Mouse (Mus musculus): Measurements from ENCODE around the gene Aaed1. TPM values are rescaled to one million over a fixed set of nuclear protein-coding genes. Genes with fewer than 3 reads are reported as not detected.

The Aaed1 gene
- polyA plus RNA-seq, 1 experiment, result 6.8 TPM

DNA sequence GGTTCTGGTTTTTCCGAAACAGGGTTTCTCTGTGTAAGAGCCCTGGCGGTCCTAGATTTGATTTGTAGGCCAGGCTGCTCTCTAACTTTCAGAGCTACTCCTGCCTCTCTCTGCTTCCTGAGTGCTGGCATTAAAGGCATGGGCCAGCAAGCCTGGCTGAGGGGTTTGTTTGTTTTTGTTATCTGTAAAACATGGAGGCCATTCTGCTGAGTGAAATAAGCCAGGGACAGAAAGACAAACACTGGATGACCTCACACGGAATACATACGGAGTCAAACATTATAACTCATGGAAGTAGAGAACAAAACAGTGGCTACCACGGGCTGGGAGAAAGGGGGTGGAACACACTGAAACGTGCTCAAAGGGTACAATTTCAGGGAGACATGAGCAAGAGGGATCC, 1.9 kb downstream of the Aaed1 start:
- no peak for DNase-seq (ENCODE audit: low read depth, low spot score)
- 25% methylated on average over 6 of the region's 6 CpGs for WGBS

DNA sequence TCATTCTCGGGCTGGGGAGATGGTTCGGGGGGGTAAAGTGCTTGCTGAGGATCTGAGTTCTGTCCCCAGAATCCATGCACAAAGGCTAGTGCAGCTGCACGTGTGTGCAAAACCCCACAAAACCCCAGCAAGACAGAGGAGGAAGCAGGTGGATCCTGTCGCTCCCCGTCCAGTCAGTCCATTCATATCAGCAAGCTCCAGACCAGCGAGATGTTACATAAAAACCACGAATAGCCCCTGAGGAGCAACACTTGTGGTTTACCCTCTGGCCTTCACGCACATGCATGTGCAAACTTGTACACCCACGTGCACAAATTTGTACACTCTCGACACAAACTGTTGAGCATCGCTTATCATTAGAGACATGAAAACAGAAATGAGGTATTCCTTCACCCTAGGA, 2.7 kb downstream of the Aaed1 start:
- 70% methylated on average over 11 of the region's 11 CpGs for WGBS
- no peak for DNase-seq (ENCODE audit: low read depth, low spot score)

DNA sequence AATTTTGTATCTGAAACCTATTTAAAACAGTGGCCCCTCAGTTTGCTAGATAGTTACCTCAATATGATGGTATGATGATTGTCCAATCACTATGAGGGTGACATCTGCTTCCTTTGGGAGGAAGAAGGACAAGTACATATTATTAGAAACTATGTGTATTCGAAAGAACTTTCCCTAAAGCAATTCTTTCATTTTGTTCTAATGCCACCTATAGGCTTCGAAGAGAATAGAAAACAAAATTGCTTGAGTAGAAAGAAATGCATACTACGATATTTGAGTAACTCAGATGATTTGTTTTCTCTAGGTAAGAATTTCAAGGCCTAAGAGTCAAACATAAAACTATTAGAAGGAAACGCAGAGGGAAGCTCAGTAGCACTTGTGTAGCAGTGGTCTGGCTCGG, 3.5 kb downstream of the Aaed1 start:
- no peak for DNase-seq (ENCODE audit: low read depth, low spot score)
- 55% methylated on average over 5 of the region's 5 CpGs for WGBS

DNA sequence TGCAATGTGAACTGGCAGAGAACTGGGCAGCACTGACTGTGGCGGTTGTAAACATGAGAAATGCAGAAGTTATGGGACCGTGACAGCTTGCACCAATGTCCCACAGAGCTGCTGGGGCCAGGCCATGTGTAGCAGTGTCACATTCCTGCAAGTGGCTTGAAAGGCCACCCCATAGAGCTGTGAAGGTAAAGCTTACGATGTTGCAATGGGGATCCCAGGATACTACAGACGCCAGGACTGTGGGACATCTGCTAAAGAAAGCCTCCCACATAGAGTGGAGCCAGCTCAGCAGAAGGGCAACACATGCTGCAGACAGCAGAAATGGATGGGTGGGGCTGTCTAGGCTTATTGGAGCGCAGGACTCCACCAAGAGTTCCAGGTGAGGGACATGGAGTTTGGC, 5.0 kb downstream of the Aaed1 start:
- 89% methylated on average over 5 of the region's 5 CpGs for WGBS
- no peak for DNase-seq (ENCODE audit: low read depth, low spot score)

DNA sequence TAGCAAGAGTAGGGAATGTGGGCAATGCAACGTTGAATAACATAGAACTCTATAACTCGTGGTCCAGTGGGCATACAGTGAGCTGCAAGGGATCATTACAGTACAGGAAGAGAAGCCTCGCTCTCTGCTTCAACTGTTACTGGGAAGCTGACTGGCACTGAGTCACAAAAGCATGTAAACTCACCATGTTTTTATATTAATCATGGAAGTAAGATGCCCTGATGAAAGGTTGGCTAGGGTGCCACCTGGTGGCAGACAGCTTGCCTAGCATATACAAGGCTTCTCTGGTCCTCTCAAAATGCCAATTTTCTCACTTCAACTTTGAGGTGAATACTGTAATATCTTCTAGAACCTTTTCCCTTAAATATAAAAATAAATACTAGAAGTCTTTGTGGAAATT, 6.4 kb downstream of the Aaed1 start:
- DNase-seq (ENCODE audit: low read depth, low spot score), result no peak
- WGBS, result 62% methylated on average over 3 of the region's 3 CpGs

DNA sequence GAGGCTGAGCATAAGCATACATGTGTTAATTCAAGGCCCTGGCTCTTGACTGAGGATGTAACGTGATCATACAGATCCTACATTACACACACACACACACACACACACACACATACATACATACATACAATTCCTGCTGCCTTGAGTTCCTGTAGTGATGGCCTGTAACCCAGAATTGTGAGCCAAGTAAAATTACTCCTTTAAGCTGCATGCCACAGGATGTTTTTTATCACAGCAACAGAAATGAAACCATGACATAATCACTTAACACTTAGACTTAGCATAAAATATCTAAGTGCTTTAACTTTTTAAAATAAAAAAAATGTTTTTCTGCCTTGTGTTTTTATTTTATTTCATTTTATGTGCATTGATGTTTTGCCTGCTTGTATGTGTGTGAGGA, 13.4 kb downstream of the Aaed1 start:
- DNase-seq (ENCODE audit: low read depth, low spot score), result no peak
- WGBS, result 86% methylated on average over 1 of the region's 1 CpGs

DNA sequence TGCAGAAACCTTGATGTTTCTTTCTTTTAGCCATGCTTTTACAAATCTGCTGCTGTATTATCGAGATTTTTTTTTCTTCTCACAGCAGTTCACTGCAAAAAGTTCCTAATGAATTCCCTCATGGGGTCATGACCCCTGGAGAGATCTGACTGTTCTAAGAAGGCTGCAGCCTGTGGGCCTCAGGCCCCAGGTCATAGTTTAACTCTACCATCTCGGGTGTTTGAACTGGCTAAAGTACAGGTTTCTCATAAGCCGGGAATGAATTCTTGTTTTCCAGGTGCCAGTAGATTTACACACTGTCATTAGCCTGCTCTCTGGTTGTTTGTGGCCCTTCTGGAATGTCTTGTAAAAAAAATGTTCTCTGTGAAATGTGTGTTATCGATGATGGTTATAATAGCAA, 25.7 kb downstream of the Aaed1 start:
- no peak for DNase-seq (ENCODE audit: low read depth, low spot score)
- 49% methylated on average over 4 of the region's 4 CpGs for WGBS

DNA sequence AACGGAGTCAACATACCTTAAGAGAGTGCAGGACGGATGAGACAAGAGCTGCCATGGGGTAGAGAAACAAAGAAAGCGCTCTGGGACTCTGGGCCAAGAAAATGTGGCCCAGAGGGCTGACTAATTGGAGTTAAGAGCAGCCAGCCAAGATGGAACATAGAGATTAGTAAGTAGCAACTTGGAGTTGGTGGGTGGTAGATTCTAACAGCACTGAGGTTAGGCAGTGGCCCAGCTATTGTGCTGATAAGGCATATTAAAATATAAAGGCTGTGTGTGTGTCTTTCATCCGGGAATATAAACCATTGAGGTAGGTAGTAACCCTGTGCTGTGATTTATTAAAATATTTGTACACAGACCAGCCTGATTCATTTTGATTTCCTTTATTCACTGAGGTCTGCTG, 26.2 kb downstream of the Aaed1 start:
- WGBS, result 75% methylated on average over 4 of the region's 4 CpGs
- DNase-seq (ENCODE audit: low read depth, low spot score), result no peak

DNA sequence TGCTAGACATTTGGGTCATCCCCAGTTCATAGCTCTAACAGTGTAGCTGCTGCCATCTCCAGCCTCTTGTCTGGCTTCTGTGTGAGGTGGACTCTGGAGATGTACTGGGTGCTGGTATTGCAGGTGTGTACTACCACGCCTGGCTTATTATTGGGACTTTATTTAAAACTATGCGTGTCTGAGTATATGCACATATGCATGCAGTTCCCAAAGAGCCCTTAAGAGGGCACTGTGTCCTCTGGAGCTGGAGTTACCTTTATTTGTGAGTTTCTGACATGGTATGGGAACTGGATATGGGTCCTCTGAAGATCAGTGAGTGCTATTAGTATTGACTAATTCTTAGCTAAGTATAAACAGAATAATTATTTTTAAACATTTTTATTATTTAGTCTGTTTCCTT, 27.8 kb downstream of the Aaed1 start:
- no peak for DNase-seq (ENCODE audit: low read depth, low spot score)
- 98% methylated on average over 2 of the region's 2 CpGs for WGBS

DNA sequence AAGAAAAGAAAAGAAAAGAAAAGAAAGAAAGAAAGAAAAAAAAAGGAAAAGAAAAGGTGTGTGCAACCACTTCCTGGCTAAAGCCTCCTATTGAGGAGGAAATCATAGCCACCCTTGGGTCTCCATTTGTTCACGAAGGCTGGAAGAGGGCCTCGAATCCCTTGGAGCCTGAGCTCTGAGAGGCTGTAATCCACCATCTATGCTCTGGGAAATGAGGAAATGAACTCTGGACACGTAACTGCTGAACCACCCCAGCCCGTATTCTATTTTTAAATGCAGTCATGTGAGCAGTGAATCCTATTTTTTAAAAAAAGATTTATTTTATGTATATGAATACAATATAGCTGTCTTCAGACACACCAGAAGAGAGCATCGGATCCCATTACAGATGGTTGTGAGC, 31.6 kb downstream of the Aaed1 start:
- no peak for DNase-seq (ENCODE audit: low read depth, low spot score)
- WGBS, result 66% methylated on average over 5 of the region's 5 CpGs

DNA sequence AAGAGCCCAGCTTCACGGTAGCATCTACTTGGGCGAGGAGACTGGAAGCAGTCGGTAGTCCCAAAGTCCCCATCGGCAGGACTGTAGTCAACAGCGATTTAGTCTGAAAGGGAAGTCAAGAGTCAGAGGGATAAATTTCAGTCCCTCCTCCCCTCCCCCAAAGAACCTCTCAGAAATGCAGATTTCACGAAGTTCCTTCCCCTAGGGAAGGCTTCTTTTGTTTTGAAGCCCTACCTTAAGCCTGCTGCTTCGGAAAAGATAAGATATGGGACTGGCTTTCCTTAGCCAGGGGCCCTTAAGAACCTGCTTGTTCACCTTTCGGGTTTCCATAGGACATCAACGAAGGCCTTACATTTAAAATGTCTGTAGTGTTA, 36.8 kb downstream of the Aaed1 start:
- DNase-seq (ENCODE audit: low read depth, low spot score), result no peak
- 47% methylated on average over 9 of the region's 9 CpGs for WGBS

DNA sequence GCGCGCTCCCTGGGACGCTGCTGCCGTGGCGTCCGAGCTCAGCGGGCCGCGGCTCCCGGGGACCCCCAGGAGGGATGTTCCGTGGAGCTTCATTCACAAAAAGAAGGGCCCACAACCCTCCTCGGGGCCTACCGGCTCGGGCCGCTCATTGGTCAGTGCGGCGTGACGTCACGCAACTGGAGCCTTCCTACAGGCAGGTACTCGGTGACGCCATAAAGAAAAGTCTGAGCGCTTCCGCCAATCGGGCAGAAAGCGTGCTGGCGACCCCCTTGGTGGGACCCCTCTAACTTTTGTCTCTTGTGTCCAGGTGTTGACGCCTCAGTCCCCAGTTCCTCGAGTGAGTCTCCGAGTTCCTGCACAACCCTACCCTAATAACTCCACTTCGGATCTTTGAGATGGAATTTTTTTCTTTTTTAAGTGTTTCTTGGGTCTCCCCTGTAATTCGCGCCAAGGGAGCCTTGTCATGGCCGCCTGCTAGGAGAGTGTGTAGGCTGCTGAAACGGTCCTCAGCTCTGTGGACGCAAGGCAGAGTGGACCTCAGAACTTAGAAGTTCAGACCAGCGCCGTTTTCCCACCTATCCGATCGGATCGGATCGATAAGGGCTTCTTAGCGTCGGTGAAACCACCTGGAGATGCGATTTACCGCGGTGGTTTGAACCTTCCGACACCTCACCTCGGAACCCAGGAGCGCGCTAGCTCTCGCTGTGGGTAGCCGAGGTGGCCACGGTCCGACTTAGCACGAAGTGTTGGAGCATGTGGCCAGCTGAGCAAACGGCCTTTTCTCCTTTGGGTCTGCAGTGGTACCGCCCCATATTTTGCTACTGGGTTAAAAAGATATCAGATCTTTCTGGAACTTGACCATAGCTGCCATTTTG, 37.4 kb downstream of the Aaed1 start, which contains the start of gene Cdc14b:
Gene Cdc14b, minus strand, starts transcription at position 412 of the 875 bp plus-strand sequence.
- no peak for DNase-seq (ENCODE audit: low read depth, low spot score)
- WGBS, result 2% methylated on average over 57 of the region's 57 CpGs

DNA sequence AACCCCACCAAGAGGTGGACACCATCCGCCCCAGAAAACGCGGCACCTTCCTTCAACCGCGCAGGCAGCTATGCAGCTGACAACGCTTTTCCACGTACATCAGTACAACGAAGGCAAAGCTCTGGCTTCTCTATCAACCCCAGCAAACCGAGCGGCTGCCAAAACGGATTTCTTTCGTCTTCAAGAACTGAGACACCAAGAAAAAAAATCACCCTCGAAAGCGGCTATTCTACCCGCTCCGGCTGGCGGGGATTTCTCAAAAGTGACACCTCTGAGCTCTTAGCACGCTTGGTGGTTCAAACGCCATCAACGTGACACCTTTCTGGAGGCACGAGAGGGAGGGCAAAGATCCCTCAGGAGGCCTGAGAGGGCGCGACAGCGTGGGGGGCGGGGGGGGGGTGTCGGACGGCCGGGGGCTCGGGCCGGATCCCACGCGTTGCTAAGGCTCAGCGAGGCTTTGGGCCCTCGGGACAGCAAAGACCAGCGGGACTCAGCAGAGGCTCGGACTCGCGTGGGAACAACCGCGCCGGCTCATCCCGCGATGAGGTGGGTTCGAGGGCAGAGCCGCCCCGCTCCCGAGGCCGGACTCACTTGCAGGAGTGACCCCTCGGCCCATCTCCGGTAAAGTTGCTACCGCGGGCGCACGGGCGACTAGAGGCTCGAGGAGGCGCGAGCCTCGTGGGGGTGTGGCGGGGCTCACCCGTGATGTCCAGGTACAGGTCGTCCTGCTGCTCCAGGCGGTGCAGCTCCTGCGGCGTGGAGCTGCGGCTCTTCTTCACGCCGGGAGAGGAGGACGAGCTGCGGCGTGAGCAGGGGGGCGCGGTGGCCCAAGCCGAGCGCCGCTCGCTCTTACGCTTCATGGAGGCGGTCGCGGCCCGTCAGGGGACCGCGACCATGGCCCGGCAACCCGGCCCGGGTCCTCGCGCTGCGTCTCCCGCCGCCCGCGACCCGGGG, 38.3 kb downstream of the Aaed1 start:
- DNase-seq (ENCODE audit: low read depth, low spot score), result no peak
- WGBS, result 1% methylated on average over 95 of the region's 95 CpGs

DNA sequence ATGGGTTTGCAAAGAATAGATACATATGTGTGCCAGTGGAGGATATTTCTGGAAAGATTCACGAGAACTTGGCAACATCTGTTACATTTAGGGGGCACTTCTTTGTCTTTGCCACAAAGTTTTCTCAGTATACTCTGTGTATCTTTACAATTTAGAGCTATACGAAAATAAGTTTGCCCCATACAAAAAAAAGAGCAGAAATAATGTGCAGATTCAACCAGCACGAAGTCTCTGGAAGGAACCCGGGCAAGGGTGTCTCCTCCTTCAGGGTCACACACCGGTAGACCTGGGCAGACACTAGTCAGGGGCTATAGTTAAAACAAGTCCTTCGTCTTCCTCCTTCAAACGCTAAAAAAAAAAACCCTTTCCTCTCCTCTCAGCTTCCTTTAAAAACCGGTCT, 39.2 kb downstream of the Aaed1 start:
- 52% methylated on average over 8 of the region's 8 CpGs for WGBS
- no peak for DNase-seq (ENCODE audit: low read depth, low spot score)

DNA sequence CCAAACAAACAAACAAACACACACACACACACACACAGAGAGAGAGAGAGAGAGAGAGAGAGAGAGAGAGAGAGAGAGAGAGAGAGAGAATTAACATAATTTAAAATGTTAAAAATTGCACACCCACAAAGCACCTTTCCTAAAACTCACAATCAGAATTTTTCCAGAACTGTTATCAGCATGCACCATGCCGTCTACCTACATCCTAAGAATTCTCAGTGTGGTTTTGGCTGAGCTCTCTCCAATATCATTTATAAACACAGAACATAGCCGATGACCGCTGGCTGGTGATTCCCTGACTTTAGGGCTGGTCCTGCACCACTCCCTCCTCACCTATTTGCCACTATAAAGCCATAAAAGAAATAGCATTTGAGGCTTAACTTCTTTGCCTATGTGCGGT, 44.1 kb downstream of the Aaed1 start:
- DNase-seq (ENCODE audit: low read depth, low spot score), result no peak
- WGBS, result 31% methylated on average over 4 of the region's 4 CpGs

DNA sequence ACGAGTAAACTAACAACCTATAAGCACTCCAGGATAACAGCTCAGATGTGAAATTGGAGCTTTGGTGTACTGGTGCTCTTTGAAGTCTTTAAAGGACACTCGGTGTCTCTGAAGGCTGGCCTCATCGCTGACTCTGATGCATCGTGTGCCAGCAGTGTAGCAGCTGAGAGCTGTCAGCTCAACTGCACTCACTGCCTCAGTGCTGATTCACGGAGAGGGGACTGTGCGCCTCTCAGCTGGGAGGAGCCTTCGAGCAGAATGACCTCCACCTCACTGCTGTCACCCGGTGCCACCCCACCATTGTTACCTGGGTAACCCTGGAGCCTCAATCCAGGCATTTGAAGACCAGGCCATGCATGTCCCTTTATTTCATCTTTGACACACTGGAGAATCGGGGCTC, 45.4 kb downstream of the Aaed1 start:
- 65% methylated on average over 9 of the region's 9 CpGs for WGBS
- DNase-seq (ENCODE audit: low read depth, low spot score), result no peak

DNA sequence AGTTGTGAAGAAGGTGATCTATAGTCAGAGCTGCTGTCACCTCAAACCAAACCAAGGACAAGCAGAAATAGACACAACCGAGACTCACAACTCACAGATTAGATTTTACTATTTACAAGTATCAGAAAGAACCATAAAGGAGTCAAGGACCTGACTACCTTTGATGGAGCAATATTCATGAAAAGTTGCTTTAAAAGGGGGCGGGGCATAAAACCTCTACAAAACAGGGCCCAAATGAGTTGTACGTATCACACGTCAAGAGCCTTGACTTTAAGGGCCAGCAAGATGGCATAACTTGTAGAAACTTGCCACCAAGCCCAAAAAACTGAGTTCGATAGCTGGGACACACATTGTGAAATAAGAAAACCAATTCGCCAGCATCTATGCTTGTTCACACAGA, 47.9 kb downstream of the Aaed1 start:
- WGBS, result 91% methylated on average over 6 of the region's 6 CpGs
- DNase-seq (ENCODE audit: low read depth, low spot score), result no peak

DNA sequence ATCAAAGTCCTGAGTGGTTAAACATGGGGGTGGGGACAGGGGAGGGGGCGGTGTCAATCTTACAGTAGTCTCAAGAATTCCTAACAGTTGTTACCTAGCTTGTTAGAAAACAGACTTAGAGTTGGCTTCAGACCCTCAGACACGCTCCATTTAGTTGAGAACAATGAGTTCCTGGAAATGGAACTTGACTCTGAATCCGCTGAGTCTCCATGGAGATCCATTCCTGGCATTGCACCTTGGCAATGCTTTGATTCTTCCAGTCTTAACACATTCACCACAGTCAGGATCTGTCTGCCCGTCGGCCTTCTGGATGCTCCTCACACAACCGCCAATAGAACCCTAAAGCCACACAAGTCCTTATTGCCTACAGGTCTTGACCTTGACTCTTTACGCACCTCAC, 52.6 kb downstream of the Aaed1 start:
- DNase-seq (ENCODE audit: low read depth, low spot score), result no peak

DNA sequence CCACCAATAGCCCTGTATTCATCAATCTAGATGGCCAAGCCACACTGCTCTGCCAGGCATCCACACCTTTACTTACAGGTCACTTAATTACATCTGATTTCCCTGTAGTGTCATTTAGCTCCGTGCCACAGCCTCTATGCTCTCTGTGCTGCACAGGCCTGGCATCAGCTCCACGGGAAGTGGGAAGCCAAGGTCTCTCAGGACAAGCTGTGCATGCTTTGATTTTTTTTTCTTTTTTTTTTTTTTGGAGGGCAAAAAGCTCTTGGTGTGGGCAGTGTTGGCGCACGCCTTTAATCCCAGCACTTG, 54.0 kb downstream of the Aaed1 start:
- DNase-seq (ENCODE audit: low read depth, low spot score), result no peak
- WGBS, result 85% methylated on average over 4 of the region's 4 CpGs

More for the DNA sequence above, 52.6 kb downstream of the Aaed1 start:
- 95% methylated on average over 7 of the region's 7 CpGs for WGBS

DNA sequence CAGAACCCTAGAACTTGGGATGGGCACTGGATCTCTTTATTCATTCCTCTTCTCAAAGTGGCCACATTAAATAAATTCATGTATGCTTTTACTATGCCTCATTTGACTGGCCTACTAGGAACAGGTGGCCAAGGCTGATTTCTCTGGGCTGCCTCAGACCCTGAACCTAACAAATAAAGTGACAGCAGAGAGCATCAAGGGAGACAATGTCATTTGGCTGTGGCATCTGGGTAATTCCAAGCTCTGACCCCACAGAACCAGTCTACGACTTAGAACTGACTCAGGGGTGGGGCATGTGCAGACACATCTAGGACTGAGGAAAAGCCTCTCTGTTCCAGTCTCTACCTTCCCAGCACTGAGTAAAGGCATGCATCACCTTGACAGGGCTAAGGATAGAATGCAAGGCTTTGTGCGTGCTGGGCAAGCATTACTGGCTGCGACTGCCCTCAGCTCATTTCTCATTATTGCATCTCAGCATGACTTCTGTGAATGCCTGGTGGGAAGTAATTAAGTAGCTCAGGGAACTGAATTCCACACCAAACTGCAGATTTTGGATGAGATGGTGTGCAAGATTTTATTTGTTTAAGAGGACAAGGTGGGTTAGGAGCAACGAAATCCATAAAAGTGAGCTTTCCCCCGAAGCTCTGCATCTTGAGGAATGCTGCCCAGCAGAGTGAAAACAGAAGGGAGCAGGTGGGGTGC, 54.5 kb downstream of the Aaed1 start:
- WGBS, result 75% methylated on average over 5 of the region's 5 CpGs

More for the DNA sequence above, 54.5 kb downstream of the Aaed1 start:
- DNase-seq (ENCODE audit: low read depth, low spot score), result no peak
